Mouse (Mus musculus) MEL (cell line): ENCODE data around the gene Rad9b. TPM values are rescaled to one million over a fixed set of nuclear protein-coding genes. Genes with fewer than 3 reads are reported as not detected.

ENCODE experiments used
- DNase-seq: peaks from one replicate; pipeline ENCODE4 v3.0.0; 2011; ENCODE audit warnings: low read depth, low spot score
- H3K27ac ChIP-seq: 2 replicates; pipeline ENCODE4 v1.5.1; 2012; ENCODE audit warnings: low read depth, mild to moderate bottlenecking, control low read depth, low read length, moderate library complexity; ENCODE audit not compliant: control insufficient read depth
- H3K27me3 ChIP-seq, 2 experiments: fragments of 150-350 bp in 1 of 2; sonication (generic) in 1 of 2; 2 replicates each; pipeline ENCODE4 v1.6.1; 2012; ENCODE audit warnings: low read length in 2 of 2, mild to moderate bottlenecking in 2 of 2, improper control_type of control experiment in 1 of 2, moderate library complexity in 1 of 2; ENCODE audit not compliant: insufficient read depth in 2 of 2, control insufficient read depth in 1 of 2
- H3K36me3 ChIP-seq, 2 experiments: 2 replicates each; pipeline ENCODE4 v1.6.1; 2012 to 2014; ENCODE audit warnings: low read length in 2 of 2, improper control_type of control experiment in 1 of 2, inconsistent platforms in 1 of 2, mild to moderate bottlenecking in 1 of 2; ENCODE audit not compliant: insufficient read depth in 2 of 2, control insufficient read depth in 1 of 2
- H3K4me1 ChIP-seq, 2 experiments: fragments of 150-350 bp in 1 of 2; sonication (generic) in 1 of 2; 2 replicates each; pipeline ENCODE4 v1.6.1; 2012; ENCODE audit warnings: low read length in 2 of 2, improper control_type of control experiment in 1 of 2, mild to moderate bottlenecking in 1 of 2; ENCODE audit not compliant: insufficient read depth in 2 of 2, control insufficient read depth in 1 of 2
- H3K4me3 ChIP-seq, 2 experiments: fragments of 150-350 bp in 1 of 2; sonication (generic) in 1 of 2; 2 replicates each; pipeline ENCODE4 v1.5.1; 2012; ENCODE audit warnings: low read depth in 2 of 2, low read length in 2 of 2, mild to moderate bottlenecking in 2 of 2, moderate library complexity in 2 of 2, control low read depth in 1 of 2, improper control_type of control experiment in 1 of 2; ENCODE audit not compliant: control insufficient read depth in 1 of 2, insufficient read depth in 1 of 2
- H3K79me2 ChIP-seq: 2 replicates; pipeline ENCODE4 v1.6.1; 2012; ENCODE audit warnings: mild to moderate bottlenecking, low read length, moderate library complexity; ENCODE audit not compliant: control insufficient read depth, poor library complexity, insufficient read depth
- H3K9ac ChIP-seq: 2 replicates; pipeline ENCODE4 v1.6.1; 2012; ENCODE audit warnings: low read depth, mild to moderate bottlenecking, control low read depth, low read length, moderate library complexity; ENCODE audit not compliant: control insufficient read depth, poor library complexity, severe bottlenecking
- H3K9me3 ChIP-seq: fragments of 150-350 bp; sonication (generic); replicated peaks from 2 replicates; pipeline ENCODE4 v1.6.1; 2012; ENCODE audit warnings: mild to moderate bottlenecking, low read length, improper control_type of control experiment, moderate library complexity; ENCODE audit not compliant: insufficient read depth
- BHLHE40 ChIP-seq: IDR thresholded peaks from 2 replicates; pipeline ENCODE4 v1.6.1; 2012; ENCODE audit warnings: low read depth, mild to moderate bottlenecking, inconsistent platforms, low read length, improper control_type of control experiment, borderline replicate concordance
- ETS1 ChIP-seq: IDR thresholded peaks from 2 replicates; pipeline ENCODE4 v1.6.1; 2012; ENCODE audit warnings: low read depth, mild to moderate bottlenecking, inconsistent platforms, low read length, improper control_type of control experiment, moderate library complexity
- GABPA ChIP-seq: IDR thresholded peaks from 2 replicates; pipeline ENCODE4 v1.6.1; 2012; ENCODE audit warnings: low read depth, mild to moderate bottlenecking, inconsistent platforms, low read length, improper control_type of control experiment, moderate library complexity
- GATA1 ChIP-seq: IDR thresholded peaks from 2 replicates; pipeline ENCODE4 v1.6.1; 2011; ENCODE audit warnings: low read depth, low read length, improper control_type of control experiment
- HCFC1 ChIP-seq: IDR thresholded peaks from 2 replicates; pipeline ENCODE4 v1.6.1; 2012; ENCODE audit warnings: low read depth, mild to moderate bottlenecking, inconsistent platforms, low read length, improper control_type of control experiment, moderate library complexity
- KAT2A ChIP-seq: conservative IDR thresholded peaks from 2 replicates; pipeline ENCODE4 v1.6.1; 2012; ENCODE audit warnings: low read depth, low read length, improper control_type of control experiment, inconsistent platforms
- MAX ChIP-seq: IDR thresholded peaks from 2 replicates; pipeline ENCODE4 v1.6.1; 2011; ENCODE audit warnings: low read length, improper control_type of control experiment
- MAZ ChIP-seq: IDR thresholded peaks from 2 replicates; pipeline ENCODE4 v1.6.1; 2012; ENCODE audit warnings: low read depth, mild to moderate bottlenecking, inconsistent platforms, low read length, improper control_type of control experiment
- MEF2A ChIP-seq: IDR thresholded peaks from 2 replicates; pipeline ENCODE4 v1.6.1; 2014; ENCODE audit warnings: low read depth, mild to moderate bottlenecking, inconsistent platforms, low read length, improper control_type of control experiment; ENCODE audit not compliant: poor library complexity, insufficient replicate concordance, severe bottlenecking; ENCODE audit errors: extremely low read depth
- MXI1 ChIP-seq: IDR thresholded peaks from 2 replicates; pipeline ENCODE4 v1.6.1; 2011; ENCODE audit warnings: mild to moderate bottlenecking, low read depth, low read length, improper control_type of control experiment
- MYB ChIP-seq: IDR thresholded peaks from 2 replicates; pipeline ENCODE4 v1.6.1; 2011; ENCODE audit warnings: mild to moderate bottlenecking, low read depth, low read length, improper control_type of control experiment
- NELFE ChIP-seq: IDR thresholded peaks from 2 replicates; pipeline ENCODE4 v1.6.1; 2011; ENCODE audit warnings: low read depth, low read length, improper control_type of control experiment
- POLR2A ChIP-seq, 2 experiments: IDR thresholded peaks; 2 replicates each; pipeline ENCODE4 v1.6.1; 2011 to 2012; ENCODE audit warnings: low read length in 2 of 2, mild to moderate bottlenecking in 2 of 2, control low read depth in 1 of 2, improper control_type of control experiment in 1 of 2, low read depth in 1 of 2, moderate library complexity in 1 of 2; ENCODE audit not compliant: control insufficient read depth in 1 of 2, insufficient read depth in 1 of 2, poor library complexity in 1 of 2
- POLR2AphosphoS2 ChIP-seq: IDR thresholded peaks from 2 replicates; pipeline ENCODE4 v1.6.1; 2011; ENCODE audit warnings: low read length, improper control_type of control experiment
- POLR2AphosphoS5 ChIP-seq: IDR thresholded peaks from 2 replicates; pipeline ENCODE4 v1.6.1; 2012; ENCODE audit warnings: low read depth, borderline replicate concordance, mild to moderate bottlenecking, inconsistent platforms, low read length, moderate library complexity, mixed read lengths
- RAD21 ChIP-seq: IDR thresholded peaks from 2 replicates; pipeline ENCODE4 v1.6.1; 2011; ENCODE audit warnings: mild to moderate bottlenecking, low read depth, low read length, improper control_type of control experiment
- TAL1 ChIP-seq: IDR thresholded peaks from 2 replicates; pipeline ENCODE4 v1.6.1; 2012; ENCODE audit warnings: mild to moderate bottlenecking, inconsistent platforms, low read length, moderate library complexity, mixed read lengths
- TBP ChIP-seq: IDR thresholded peaks from 2 replicates; pipeline ENCODE4 v1.8.0; 2011; ENCODE audit warnings: low read depth, low read length, improper control_type of control experiment
- TCF12 ChIP-seq: IDR thresholded peaks from 2 replicates; pipeline ENCODE4 v1.6.1; 2014; ENCODE audit warnings: low read depth, mild to moderate bottlenecking, inconsistent platforms, low read length, improper control_type of control experiment, moderate library complexity
- UBTF ChIP-seq: IDR thresholded peaks from 2 replicates; pipeline ENCODE4 v1.6.1; 2012; ENCODE audit warnings: low read depth, mild to moderate bottlenecking, inconsistent platforms, low read length, improper control_type of control experiment, moderate library complexity, borderline replicate concordance; ENCODE audit not compliant: insufficient read depth
- USF2 ChIP-seq, 2 experiments: IDR thresholded peaks; 2 replicates each; pipeline ENCODE4 v1.6.1; 2011 to 2012; ENCODE audit warnings: improper control_type of control experiment in 2 of 2, low read length in 2 of 2, borderline replicate concordance in 1 of 2, inconsistent platforms in 1 of 2, low read depth in 1 of 2, mild to moderate bottlenecking in 1 of 2; ENCODE audit not compliant: insufficient read depth in 1 of 2
- ZC3H11A ChIP-seq: IDR thresholded peaks from 2 replicates; pipeline ENCODE4 v1.6.1; 2012; ENCODE audit warnings: low read depth, mild to moderate bottlenecking, inconsistent platforms, low read length, improper control_type of control experiment
- ZMIZ1 ChIP-seq: IDR thresholded peaks from 2 replicates; pipeline ENCODE4 v1.6.1; 2012; ENCODE audit warnings: low read depth, mild to moderate bottlenecking, inconsistent platforms, low read length, improper control_type of control experiment, moderate library complexity
- ZNF384 ChIP-seq: IDR thresholded peaks from 2 replicates; pipeline ENCODE4 v1.6.1; 2012; ENCODE audit warnings: low read depth, mild to moderate bottlenecking, inconsistent platforms, low read length, improper control_type of control experiment
- polyA plus RNA-seq, 2 experiments: library from polyadenylated mRNA; stranded (reverse) in 1 of 2; unstranded in 1 of 2; fragments of >175 nt in 1 of 2; fragments of >200 nt in 1 of 2; gene quantifications; 2 replicates each; pipeline versions ENCODE4 v1.2.1 to v1.2.4; 2012; ENCODE audit warnings: low replicate concordance in 2 of 2, low read depth in 1 of 2; ENCODE audit not compliant: insufficient read length in 2 of 2, insufficient read depth in 1 of 2, missing spikeins in 1 of 2
- total RNA-seq: library from RNA; depleted of rRNA; stranded (reverse); fragments of 300-350 nt; gene quantifications from 2 replicates; pipeline ENCODE4 v1.2.3, GENCODE M21; 2012

Gene Rad9b
- total and polyA plus RNA-seq, 3 experiments, result 9.1 to 11.1 TPM; not detected in 1

GRCm38 (mm10) chr5:122303937-122304336 lies 50.1 kb downstream of the Rad9b start:
- DNase-seq, result no peak
- TF ChIP-seq POLR2AphosphoS2 (no peak), BHLHE40 (no peak), ETS1 (no peak), GATA1 (no peak), MYB (no peak), MAZ (no peak), RAD21 (no peak), KAT2A (no peak), USF2 (IDR thresholded peaks at IDR 0.05; ENCODE audit: borderline replicate concordance in 1 of 2, insufficient read depth in 1 of 2, low read depth in 1 of 2, low read length in 2 of 2) (no peak)
- Histone ChIP-seq H3K27ac (no peak overlapping the region), H3K9me3 (no peaks in the 10 kb centered on the region), H3K4me3 (no peak overlapping the region), H3K36me3 (no peaks in the 10 kb centered on the region; a peak in 1 of 4 replicates), H3K79me2 (peaks cover 25% of the 10 kb centered on the region; the same call in 1 of the 2 replicates), H3K4me1 (no peaks in the 10 kb centered on the region), H3K27me3 (no peaks in the 10 kb centered on the region), H3K9ac (no peak overlapping the region)

- Histone ChIP-seq H3K27ac (no peak overlapping the region), H3K36me3 (no peaks in the 10 kb centered on the region; a peak in 1 of 4 replicates)
These were observed 51.0 kb downstream of the Rad9b start for GRCm38 (mm10) chr5:122302810-122303745.

More at GRCm38 (mm10) chr5:122302810-122303745, 51.0 kb downstream of the Rad9b start:
- peaks cover 26% of the 10 kb centered on the region for H3K79me2 ChIP-seq
- no peaks in the 10 kb centered on the region for H3K4me1 ChIP-seq
- no peak overlapping the region for H3K9ac ChIP-seq
- TF ChIP-seq GABPA, result no peak
- TF ChIP-seq ZC3H11A, result no peak
- TF ChIP-seq POLR2AphosphoS5, result no peak
- no peak for TF ChIP-seq UBTF
- TF ChIP-seq POLR2A (IDR thresholded peaks at IDR 0.05; ENCODE audit: control insufficient read depth in 1 of 2, insufficient read depth in 1 of 2, low read depth in 1 of 2, low read length in 2 of 2, poor library complexity in 1 of 2), result no peak
- no peak for TF ChIP-seq MEF2A
- TF ChIP-seq HCFC1, result no peak
- TF ChIP-seq BHLHE40, result no peak
- no peak for TF ChIP-seq ZNF384
- TF ChIP-seq TBP, result no peak
- TF ChIP-seq MAX, result no peak
- TF ChIP-seq ETS1, result no peak
- TF ChIP-seq TCF12, result no peak
- no peak for TF ChIP-seq POLR2AphosphoS2
- no peak for TF ChIP-seq ZMIZ1
- TF ChIP-seq USF2 (IDR thresholded peaks at IDR 0.05; ENCODE audit: borderline replicate concordance in 1 of 2, insufficient read depth in 1 of 2, low read depth in 1 of 2, low read length in 2 of 2), result no peak
- no peak for TF ChIP-seq NELFE
- no peak for TF ChIP-seq TAL1
- no peak for TF ChIP-seq MXI1
- no peaks in the 10 kb centered on the region for H3K27me3 ChIP-seq
- no peak for DNase-seq
- no peak overlapping the region for H3K4me3 ChIP-seq
- H3K9me3 ChIP-seq, result no peaks in the 10 kb centered on the region
